Mouse (Mus musculus) G1E (cell line): ENCODE data around the gene Rara.

Experiments
- CTCF ChIP-seq: IDR thresholded peaks from 2 replicates; pipeline ENCODE4 v1.5.1; 2012; ENCODE audit warnings: low read depth, low read length, inconsistent platforms, mixed read lengths
- GATA1 ChIP-seq: IDR thresholded peaks from 2 replicates; pipeline ENCODE4 v1.6.1; 2012; ENCODE audit warnings: borderline replicate concordance, low read length, inconsistent platforms, mixed read lengths
- GATA2 ChIP-seq: IDR thresholded peaks from 2 replicates; pipeline ENCODE4 v1.6.1; 2012; ENCODE audit warnings: low read depth, low read length, inconsistent platforms, borderline replicate concordance
- POLR2AphosphoS5 ChIP-seq: IDR thresholded peaks from 2 replicates; pipeline ENCODE4 v1.6.1; 2012; ENCODE audit warnings: low read depth, low read length, inconsistent platforms; ENCODE audit not compliant: insufficient replicate concordance
- TAL1 ChIP-seq: conservative IDR thresholded peaks from 2 replicates; pipeline ENCODE4 v1.6.1; 2012; ENCODE audit warnings: low read depth, low read length, inconsistent platforms, mixed read lengths

GRCm38 (mm10) chr11:98919009-98919408, 8.6 kb upstream of the Rara start:
- TF ChIP-seq CTCF (no peak), GATA1 (no peak), POLR2AphosphoS5 (no peak), TAL1 (no peak), GATA2 (no peak)
